ENCODE assay signal across 19 mouse cellular contexts in genomic region chr7:24423107-24423763, GRCm38 (mm10). TPM values are rescaled to one million over a fixed set of nuclear protein-coding genes. Genes with fewer than 3 reads are reported as not detected.
"Had no signal": no experiment of that assay in that cellular context is flagged by ENCODE, and none has a peak within 500 bp of the region (broad histone marks: within the 10 kb centered on the region; RNA-seq: fewer than 3 reads in every experiment).

No protein-coding gene starts in this region.

- H3K27ac ChIP-seq: kidney, postnatal 0 days; limb, embryonic 12.5 days; liver, embryonic 15.5 days; macrophage had no signal

- H3K27me3 ChIP-seq: limb, embryonic 12.5 days; liver, embryonic 15.5 days; megakaryocyte, embryonic 14.5 days; neural tube, embryonic 15.5 days had no signal

- H3K4me1 ChIP-seq: limb, embryonic 12.5 days; liver, embryonic 15.5 days had no signal

- H3K4me2 ChIP-seq: limb, embryonic 12.5 days; liver, embryonic 15.5 days; lung, embryonic 14.5 days; neural tube, embryonic 15.5 days had no signal

- H3K4me3 ChIP-seq: limb, embryonic 12.5 days; liver, embryonic 15.5 days; megakaryocyte, embryonic 14.5 days; myocyte; neural tube, embryonic 15.5 days had no signal

- H3K9ac ChIP-seq: limb, embryonic 12.5 days; liver, embryonic 15.5 days; lung, embryonic 14.5 days; neural tube, embryonic 15.5 days had no signal

- H3K9me3 ChIP-seq: limb, embryonic 12.5 days; liver, embryonic 15.5 days; megakaryocyte, embryonic 14.5 days; neural tube, embryonic 15.5 days had no signal

- DNase-seq: kidney, adult 11 months; kidney, adult 9 months; kidney, postnatal 36 days; layer of hippocampus, adult 9-11 months; liver; lung, embryonic 14.5 days; lung, postnatal 10 days; right cerebral cortex, adult 18-20 months; right cerebral cortex, postnatal 25 days; thymus, adult 18-20 months; thymus, postnatal 14 days had no signal

RNA-seq across cellular contexts. Expression of gene Irgc1, which starts 28.9 kb away (rescaled TPM):
- polyA plus RNA-seq: kidney, postnatal 0 days; limb, embryonic 12.5 days; lung, embryonic 14.5 days; macrophage; neural tube, embryonic 11.5 days; neural tube, embryonic 15.5 days had no signal

RNA-seq across cellular contexts. Expression of gene Cadm4, which starts 58.6 kb away (rescaled TPM):
- polyA plus RNA-seq: macrophage had no signal
